Mouse (Mus musculus) cerebral cortex, adult 2 months (tissue): ENCODE results near the gene Dgcr2.

ENCODE experiments used
- WGBS: fragments of 180-500 bp; shearing (Covaris S2); methylation state at CpG from one replicate; pipeline ENCODE4 v1.1.7; 2018; 5-methylcytosine and 5-hydroxymethylcytosine counted together

Dgcr2 gene

DNA sequence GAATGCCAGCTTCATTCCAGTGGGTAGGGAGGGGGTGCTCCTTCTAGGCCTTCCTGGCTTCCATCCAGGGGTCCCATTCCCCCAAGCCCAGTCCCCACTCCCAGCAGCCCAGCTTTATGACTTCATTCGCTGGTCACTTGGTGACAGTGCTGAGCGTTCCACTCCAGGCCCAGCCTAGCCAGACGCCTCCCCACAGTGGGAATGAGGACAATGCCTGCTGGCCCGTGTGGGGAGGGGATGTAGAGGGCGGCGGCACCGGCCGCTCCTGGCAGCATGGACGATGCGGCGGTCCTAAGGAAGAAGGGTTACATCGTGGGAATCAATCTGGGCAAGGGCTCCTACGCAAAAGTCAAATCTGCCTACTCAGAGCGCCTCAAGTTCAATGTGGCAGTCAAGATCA, at the start of gene Dgcr2, which contains the start of gene Tssk2:
Gene Dgcr2, minus strand, starts transcription at position 101 of the 400 bp plus-strand sequence.
Gene Tssk2, plus strand, starts transcription at position 176 of the 400 bp plus-strand sequence.
- 92% methylated on average over 14 of the region's 14 CpGs for WGBS

DNA sequence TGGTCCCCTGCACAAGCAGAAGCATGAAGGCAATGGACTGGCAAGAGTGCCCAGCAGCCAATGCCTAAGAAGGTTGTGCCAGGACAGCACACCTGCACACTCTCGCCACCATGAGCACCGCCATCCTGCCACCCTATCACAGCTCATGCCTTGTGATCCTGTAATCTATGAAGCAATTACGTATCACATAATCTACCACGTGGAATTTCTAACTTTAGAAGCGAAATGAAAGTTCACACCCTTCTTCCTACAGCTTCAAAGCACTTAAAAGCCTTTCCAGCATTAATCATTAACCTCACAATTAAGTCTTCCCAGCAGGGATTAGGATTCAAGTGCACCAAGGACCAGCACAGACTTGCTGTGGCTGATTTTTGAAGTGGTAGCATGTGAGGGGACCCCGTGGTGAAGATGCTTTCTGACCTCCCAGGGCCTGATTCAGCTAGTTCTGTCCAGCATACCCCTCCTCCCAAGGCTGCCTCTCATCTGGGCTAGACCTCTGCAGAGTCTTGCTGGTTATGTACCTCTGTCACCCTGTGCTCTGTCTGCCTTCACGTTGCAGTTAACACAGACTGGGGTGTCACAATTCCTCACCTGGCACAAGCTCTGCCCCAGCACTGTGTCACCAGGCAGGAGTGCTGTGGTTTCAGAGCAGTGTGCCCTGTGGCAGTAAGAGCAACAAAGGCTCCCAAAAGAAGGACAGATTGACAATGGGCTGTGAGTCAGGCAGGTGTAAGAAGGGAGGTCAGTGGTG, 46.9 kb upstream of the Dgcr2 start:
- 60% methylated on average over 7 of the region's 7 CpGs for WGBS

DNA sequence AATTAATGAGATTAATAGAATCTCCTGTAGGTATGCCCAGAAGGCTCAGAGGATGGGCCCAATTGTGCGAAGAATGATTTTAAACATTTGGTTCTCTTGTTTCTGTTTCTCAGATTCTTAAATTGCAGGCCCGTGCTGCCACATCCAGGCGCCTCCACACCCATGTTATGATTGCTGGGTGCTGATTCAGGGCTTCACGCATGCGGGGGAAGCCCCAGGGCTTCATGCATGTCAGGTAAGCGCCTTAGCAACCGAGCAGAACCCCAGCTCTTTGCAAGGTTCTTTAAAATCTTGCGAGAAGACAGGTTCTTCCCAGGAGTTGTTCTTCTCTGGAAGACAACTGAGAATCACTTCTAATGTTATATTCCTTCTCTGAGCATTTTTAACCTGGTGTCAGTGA, 45.1 kb upstream of the Dgcr2 start:
- WGBS = 63% methylated on average over 8 of the region's 8 CpGs

DNA sequence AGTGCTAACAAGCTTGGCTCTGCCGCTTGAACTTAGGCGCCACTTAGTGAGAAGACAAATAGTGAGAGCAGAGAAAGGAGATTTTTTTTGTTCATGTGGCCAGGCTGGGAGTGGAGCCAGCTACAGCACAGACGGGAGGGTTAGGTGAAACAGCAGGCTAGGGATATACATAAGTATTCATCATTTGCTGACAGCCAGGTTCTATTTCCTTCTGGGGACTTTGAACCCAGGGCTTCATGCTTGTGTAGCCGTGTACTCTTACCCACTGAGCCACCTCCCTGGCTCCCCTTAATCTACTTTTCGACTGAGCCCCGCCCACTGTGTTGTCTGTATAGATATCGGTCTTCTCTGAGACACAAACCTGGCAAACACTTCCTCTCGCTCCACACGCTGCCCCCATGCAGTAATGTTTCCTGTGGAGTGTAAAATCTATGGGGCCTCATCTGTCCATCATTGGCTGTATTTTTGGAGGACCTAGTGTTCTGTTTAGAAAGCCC, 40.9 kb upstream of the Dgcr2 start:
- 35% methylated on average over 9 of the region's 9 CpGs for WGBS

DNA sequence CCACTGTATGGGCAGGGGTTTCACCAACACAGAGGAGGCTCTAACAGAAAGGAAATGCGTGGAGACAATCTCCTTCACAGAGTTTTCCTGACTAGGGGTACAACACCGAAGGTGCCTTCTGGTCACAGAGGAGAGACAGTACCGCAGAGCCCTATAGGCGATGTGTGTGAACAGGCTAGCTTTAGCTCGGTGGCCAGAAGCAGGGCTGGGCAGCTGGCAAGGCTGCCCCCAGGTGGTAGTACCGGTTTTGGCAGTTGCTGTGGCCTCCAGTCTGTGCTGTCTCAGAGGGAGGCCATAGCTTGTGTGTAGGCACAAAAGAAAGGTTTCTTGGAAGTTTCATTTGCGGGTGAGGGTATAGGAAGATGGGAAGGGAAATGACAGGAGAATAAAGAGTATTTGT, 40.5 kb upstream of the Dgcr2 start:
- WGBS = 23% methylated on average over 7 of the region's 7 CpGs

DNA sequence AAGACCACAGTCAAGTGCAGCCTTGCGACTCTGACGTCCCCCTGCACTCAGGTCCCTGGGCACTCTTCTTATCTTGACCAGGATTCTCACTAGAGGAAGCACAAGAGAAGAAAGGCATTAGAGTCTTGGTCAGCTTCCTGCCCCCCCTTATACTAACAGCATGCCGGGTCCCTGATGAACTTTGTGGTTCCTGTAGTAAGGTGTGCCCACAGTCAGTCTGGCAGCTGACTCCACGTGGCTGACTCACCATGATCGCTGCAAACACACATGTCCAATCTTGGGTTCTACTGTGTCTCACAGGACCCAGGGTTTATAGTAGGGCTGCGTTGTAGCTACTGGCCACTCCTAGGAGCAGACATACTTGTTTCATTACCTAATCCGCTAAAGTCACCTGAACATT, 39.8 kb upstream of the Dgcr2 start:
- WGBS = 80% methylated on average over 7 of the region's 7 CpGs

DNA sequence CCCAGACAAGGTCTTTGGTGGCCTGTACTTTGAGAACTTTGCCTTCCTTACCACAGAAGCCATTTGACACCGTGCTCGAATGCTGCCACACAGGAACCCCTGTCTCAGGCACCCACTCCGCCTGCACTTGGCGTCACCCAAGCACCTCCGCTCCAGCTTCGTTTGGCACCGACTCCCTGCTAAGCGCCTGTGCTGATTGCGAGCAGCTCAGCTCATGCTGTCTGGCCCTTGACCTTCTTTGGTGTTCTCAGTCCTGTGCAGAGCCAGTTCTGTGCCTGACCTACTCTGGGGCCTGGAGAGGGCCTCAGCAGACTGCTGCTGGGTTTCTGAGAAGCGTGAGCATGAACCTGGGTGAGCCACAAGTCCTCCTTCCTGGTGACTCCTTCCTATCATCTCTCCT, 38.4 kb upstream of the Dgcr2 start:
- 81% methylated on average over 10 of the region's 10 CpGs for WGBS

DNA sequence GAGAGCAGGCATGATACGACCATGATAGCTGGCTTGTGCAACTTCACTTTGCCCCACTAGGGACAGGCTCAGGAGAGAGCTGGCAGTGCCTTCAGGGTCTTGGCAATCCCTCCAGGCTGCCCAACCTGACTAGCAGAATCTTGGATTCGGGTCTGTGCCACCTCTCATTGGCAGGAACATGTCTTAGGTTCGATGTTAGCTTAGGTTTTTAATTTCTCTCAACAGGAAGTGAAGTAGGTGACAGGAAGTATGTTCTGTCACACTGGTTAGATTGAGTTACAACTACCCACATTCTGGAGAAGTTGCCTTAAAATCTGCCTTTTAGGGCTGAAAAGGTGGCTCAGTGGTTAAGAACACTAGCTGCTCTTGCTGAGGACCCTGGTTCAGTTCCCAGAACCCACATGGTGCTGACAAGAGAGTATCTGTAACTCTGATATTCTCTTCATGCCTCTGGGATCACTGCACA, 36.1 kb upstream of the Dgcr2 start:
- WGBS = 64% methylated on average over 3 of the region's 3 CpGs

DNA sequence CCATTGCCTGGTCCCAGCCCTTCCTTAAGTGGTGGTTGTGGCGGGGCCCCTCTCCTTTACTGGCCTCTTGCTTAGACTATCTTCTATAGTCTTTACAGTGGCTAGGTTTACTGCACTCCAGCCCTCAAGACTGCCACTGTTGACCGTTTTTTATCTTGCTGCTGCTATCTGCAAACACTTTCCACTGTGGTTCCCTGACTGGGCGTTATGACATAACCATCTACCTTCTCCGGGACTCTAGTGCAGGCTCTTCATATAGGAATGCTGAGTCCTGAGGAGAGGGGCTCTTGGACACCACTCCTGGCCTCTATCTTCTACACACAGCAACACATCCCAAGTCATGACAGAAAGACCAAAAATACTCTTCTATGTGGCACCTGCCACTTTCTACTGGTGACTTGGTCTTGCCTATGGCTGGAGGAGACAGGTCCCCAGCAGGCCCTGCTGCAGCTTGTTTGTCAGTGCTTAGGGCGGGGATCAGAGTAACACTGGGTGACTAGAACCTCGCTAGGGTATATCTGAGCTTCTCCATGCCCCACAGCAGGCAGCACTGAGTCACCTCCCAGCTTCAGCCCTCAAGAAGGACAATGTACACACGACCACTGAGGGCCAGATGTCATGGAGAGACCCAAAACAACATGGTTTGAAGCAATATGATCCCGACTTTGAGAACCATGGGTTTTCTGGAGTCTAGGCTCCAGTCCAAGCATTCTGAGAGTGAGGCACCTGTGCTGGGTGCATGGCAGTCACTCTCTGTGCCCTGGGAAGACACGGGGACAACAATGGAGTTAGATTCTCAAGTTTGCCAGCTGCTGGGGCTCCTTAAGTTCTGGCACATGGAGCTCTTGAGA, 35.5 kb upstream of the Dgcr2 start:
- 80% methylated on average over 9 of the region's 9 CpGs for WGBS

DNA sequence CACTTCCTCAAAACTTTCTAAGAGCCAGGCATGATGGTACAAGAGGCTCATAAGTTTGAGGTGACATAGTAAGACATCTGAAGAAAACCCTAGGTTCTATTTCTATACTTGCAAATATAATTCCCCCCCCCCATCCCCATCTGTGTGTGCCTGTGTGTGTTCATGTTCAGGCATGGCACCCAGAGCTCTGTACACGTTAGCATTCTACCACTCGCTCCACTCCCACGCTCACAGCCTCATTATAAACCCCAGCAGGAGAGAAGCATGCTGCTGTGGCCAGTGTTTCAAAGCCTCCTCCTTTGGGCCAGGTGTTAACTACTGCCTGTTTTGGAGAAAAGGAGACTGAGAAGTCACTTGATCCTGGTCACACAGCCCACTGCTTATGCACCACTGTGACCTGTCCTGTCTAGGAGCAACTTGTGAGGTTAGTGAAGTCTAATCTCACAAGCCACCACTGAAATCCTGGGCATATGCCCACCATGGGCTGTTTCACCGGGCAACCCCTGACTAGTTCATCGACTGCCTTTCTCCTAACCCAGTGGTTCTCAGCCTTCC, 33.6 kb upstream of the Dgcr2 start:
- 55% methylated on average over 5 of the region's 5 CpGs for WGBS

DNA sequence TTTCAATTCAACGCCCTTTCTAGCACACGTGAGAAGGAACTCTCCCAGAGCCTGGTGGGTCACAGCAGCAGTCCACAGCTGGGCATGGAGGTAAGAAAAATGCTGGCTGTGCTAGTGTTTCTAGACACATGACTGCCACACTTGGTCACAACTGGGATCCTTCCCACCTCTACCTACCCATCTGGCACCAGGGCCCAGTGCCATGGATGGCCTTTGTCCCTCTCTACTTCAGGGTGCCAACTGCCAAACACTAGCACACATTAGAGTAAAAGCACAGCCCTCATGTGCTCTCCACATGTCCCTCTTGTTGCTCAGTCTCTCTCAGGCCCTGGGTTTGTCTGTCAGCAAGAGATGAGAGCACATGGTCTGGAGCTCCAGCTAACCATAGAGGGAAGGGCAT, 31.3 kb upstream of the Dgcr2 start:
- WGBS = 73% methylated on average over 2 of the region's 2 CpGs

DNA sequence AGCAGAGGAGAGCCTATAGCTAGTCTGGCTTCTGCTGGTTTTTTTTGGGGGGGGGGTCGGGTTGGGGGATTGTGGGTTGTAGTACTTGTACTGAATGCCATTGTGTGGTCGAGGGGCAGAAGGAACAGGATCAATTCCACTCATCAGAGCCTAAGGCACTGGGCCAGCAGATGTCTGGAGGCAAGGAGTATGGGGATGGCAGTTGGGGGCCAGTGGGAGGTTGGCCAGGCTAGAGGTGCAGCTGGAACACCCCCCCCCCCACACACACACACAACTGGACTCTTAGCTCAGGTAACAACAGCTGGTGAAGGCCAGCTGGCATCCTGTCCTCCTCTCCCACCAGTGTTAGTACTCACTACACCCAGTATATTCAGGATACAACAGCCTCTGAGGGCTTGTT, 30.8 kb upstream of the Dgcr2 start:
- 16% methylated on average over 2 of the region's 2 CpGs for WGBS

DNA sequence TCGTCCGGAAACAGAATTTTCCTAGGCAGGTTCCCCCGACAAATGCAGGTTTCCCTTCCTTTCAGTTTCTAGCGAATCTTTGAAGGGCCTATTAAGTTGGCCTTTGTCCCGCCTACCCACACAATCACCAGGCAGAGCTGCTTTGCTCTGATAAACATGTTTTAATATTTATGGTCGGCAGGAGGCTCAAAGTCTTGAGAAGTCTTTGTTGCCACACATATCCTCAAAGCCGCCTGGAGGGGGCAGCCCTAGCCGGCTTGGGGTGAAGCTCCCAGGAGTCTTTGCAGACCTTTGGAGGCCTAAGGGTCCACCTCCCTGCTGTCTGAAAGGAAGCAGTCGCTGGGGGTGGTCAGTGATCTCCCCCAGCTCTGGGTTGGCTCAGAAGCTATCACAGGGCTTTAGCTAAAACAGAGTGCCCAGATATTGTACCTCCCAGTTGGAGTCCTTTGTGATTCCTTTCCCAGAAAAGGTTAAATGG, 30.3 kb upstream of the Dgcr2 start:
- WGBS = 2% methylated on average over 9 of the region's 9 CpGs

DNA sequence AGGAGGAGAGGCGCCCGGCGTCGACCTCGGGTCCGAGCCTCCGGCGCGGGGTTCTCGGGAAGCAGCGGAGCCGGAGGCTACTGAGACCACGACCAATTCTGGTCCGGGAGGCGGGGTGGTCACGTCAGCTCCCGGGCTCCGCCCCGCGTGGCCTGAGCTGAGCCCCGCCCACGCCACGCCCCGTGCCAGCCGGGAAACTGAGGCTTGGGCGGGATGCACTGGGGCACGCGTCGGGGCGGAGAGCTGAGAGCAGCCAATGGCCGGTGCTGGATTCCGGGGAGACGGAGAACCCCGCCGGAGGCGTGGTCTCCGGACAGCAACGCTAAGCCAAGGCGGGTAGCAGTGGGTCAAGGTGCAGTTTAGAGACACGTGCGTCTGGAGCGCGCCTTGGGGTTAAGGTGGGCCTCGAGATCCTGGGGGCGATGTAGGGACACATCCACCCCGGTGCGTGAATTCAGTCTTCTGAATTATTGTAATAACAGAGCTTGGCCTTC, 29.8 kb upstream of the Dgcr2 start, which contains the start of gene Slc25a1:
Gene Slc25a1, minus strand, starts transcription at position 133 of the 494 bp plus-strand sequence.
- WGBS = under 1% methylated on average over 44 of the region's 47 CpGs

DNA sequence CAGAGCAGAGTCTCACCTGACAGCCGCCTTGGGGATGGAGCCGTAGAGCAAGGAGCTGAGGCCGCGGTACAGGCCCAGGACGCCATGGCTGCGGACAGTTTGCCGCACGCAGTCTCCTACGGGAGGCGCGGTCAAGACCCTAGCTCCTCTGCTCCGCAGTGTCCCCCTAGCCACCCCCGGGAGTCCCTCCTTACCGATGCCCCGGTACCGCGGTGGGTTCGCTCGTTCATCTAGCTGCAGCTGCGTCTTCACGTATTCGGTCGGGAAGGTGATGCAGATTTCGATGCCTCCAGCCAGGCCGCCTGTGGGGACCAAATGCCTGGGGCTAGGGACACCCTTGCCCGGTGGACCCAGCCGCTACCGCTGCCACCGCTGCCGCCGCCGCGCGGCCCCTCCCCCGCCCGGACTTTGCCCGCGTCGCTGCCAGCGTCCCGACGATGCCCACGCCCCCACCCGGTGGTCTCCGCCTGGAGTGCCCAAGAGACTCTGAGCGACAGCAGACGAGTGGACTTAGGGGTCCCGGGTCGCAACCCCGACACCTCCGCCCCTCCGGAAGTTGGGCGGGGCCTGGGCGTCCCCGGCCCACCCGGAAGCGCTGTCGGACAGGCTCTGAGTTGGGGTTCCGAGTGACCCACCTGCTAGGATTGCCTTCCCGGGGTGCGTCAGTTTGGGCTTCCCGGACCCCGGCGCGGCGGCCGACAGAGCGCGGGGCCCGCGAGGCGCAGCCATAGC, 29.2 kb upstream of the Dgcr2 start:
- WGBS = under 1% methylated on average over 72 of the region's 72 CpGs

DNA sequence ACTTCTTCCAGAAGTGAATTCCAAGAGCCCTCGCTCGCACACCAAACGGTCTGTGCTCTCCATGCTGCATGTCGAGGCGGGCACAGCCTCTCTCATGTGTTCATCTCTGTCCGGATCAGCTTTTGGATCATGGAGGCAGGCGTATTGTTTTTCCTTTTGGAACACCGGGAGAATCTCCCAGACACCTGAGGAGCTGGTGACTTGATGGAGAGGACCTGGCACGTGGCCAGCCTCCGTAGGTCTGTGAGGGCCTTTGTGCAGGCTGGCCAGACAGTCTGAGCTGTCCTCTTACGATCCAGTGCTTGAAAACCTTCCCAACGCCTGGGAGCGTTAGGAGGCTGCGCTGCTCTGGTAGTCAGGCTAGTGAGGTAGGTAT, 23.8 kb upstream of the Dgcr2 start:
- WGBS = under 1% methylated on average over 14 of the region's 14 CpGs

DNA sequence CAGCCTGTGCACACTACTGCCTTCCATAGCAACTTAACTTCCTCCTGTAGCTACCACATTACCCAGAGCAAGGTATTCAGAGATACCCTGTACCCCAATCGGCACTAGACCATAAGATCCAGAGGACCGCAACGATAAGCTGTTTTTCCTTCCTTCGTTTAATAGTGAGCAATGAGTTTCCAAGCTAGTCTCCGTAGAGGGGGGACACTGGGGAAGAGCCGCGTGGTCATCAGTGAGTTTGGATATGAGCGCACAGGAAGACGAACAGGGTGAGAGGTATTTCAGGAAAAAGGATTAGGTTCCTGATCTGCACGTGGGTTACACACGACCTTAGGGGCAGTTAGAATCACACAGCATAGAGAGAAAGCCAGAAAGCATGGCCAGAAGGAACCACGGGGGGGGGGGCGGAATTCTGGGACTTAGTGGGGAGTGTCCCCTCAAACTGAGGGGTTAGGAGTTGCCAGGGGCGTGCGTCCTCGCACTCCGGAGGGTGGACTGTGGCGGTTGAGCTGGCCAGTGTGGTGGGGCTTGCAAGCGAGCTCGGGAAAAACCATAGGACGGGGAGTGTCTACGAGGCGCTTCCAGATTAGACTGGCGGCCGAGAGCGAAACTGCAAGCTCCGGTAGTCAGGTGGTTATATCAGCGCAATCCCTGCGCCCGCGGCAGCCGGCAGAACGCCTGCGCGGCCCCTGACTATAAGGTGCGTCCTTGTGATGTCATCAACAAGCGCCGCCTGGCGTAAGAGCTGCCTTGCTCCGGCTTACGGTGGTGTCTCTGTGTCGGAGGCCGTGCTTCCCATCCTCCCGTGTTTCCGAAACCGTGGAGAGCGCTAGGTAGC, 23.2 kb upstream of the Dgcr2 start:
- under 1% methylated on average over 47 of the region's 47 CpGs for WGBS

DNA sequence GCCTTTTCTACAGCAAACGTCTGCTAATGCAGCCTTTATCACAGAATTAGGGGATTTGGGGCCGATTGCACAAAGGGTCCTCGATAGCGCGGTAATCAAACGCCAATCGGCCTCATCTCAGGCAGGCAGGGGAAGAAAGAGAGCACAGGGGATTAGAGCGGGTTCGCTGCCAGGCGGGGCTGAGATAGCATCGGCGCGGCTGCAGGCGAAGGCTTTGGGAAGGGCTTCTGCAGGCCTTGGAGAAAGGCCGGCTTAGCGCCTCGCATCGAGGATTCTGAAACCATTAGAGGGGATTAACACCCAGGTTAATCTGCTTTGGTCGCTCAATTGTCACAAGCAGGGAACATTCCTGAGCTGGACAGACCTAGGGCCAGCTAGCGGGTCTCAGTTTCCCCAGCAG, 22.2 kb upstream of the Dgcr2 start:
- 30% methylated on average over 20 of the region's 20 CpGs for WGBS

DNA sequence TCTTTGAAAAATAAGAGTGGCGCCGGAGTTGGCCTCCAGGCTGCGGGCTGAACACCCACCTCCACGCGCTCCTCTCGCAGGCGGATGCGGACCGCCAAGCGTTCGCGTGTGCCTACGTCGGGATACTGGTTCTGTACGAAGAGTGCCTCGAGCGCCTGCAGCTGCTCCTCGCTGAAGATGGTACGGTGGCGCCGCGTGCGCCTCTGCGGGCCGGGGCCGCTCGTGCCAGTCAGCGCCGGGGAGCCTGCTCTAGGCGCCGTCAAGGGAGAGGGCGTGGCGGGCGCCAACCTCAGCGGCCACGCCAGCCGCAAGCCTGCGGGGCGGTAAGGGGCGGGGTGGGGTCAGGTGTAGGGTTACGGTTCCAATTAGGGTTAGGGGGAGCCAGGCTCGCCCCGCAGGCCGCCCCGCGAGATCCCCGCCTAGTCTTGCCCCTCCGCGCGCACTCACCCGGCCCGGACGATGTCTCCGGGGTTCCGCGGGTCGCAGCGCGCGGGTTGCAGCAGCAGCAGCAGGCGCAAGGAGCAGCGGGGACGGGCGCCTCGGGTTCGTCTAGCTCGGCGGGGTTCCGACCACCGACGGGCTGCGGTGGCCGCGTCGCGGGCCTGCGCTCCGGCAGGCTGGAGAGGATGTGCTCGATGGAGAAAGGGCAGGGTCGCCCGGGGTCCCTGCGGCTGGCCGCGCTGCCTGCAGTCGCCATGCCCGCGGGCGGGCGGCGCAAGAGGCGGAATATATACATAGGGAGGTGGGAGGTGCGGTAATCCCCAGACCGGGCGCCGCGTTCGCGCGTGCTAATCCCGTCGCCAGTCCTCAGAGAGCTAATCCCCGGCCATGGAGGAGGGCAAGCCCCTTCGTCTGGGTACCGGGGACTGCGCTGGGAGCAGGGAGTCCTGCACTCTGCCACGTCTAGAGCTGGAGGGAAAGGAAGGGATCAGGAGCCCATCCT, 16.2 kb upstream of the Dgcr2 start, which contains the start of gene Gsc2:
Gene Gsc2, minus strand, starts transcription at position 753 of the 943 bp plus-strand sequence.
- 2% methylated on average over 101 of the region's 106 CpGs for WGBS
